Mouse (Mus musculus) A20 (cell line): ENCODE measurements around the gene Urad.

ENCODE experiments used
- DNase-seq: peaks from one replicate; pipeline ENCODE4 v3.0.0-alpha.2; 2011; ENCODE audit warnings: low read depth, low spot score

The Urad gene

GRCm38 (mm10) chr5:147325931-147326330 is 3.7 kb upstream of the Urad start:
- no peak for DNase-seq

GRCm38 (mm10) chr5:147323237-147323917 is 1.1 kb upstream of the Urad start:
- DNase-seq: peak; percentile 81

DNA sequence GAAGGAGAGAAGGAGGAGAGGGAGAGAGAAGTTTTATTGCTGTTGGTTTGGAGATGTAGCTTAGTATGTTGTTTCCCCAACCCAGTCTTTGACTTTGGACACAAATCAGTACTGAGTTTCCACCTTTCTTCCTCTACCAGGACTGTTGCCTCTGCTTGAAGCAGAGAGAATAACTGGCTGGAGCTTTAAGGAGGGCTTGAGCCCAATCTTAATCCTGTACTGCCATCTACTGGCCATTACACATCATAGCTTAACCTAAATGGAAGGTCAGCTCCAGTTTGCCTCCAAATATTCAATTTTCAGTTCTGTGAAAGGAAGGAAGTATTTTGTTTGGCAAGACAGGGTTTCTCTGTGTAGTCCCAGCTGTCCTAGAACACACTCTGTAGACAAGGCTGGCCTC is 2.6 kb downstream of the Urad start:
- DNase-seq: peak; percentile 74

DNA sequence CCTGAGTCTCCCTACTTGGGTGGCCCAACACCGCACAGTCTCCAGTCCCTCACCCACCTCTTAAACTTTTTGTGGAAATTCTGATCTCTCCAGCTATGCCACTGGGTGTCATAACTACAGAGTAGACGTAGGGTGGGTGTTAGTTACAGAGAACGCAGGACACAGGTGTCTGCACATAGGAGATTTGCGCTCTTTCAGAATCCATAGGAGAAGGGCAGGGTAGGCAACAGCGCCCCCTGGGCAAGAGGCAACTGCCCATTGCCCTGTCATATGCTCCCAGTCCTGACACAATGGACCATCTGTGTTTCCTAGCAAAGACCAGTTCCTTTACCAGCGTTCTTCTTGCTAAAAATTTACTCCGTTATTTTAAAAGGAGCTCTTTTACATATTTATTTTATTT is 4.2 kb downstream of the Urad start:
- no peak for DNase-seq

DNA sequence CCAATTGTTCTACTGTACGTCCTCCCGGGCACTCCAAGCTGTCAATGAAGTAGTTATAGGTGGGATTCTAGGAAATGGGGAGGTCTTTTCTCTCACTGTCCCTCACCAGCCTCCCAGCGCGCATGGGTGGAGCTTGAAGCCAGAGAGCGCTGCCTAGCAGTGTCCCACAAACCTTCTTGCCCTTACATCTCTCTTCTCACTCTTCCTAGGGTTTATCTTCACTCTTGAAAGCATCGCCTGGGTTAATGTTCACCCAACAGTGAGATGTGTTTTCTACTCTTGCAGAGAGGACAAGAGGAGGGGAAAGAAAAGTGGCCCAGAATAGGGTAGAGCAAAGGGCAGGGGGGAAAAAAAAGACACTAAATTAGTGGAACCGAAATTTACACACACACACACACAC is 4.9 kb downstream of the Urad start:
- no peak for DNase-seq

DNA sequence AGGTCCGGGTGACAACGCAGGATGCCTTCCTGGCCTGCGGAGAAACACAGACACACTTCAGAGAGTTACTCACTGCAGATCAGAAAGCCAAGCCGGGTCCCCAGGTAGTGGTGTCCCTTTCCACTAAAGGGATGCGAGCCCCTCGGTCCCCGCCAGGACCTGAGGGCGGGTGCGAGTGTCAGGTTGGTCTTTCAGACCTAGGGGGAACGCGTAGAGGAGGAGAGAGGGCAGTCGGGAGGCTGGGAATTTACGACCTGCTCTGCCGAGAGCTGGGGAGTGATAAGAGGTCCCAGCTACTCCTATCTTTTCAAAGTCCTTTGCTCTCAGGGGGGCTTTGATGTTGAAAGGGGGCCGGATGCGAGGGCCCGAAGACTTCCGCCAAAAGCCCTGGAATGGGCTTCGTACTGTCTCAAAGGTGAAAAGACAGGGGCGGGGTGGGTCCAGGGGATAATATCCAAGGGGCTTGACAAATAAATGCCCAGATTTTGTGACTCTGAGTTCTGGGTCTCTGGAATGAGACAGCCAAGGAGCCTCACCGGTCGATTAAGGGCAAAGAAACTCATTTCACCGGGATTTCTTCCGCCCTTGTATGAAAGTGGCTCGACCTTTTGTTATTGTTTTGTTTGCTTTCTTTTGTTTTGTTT is 6.7 kb downstream of the Urad start:
- DNase-seq: no peak

DNA sequence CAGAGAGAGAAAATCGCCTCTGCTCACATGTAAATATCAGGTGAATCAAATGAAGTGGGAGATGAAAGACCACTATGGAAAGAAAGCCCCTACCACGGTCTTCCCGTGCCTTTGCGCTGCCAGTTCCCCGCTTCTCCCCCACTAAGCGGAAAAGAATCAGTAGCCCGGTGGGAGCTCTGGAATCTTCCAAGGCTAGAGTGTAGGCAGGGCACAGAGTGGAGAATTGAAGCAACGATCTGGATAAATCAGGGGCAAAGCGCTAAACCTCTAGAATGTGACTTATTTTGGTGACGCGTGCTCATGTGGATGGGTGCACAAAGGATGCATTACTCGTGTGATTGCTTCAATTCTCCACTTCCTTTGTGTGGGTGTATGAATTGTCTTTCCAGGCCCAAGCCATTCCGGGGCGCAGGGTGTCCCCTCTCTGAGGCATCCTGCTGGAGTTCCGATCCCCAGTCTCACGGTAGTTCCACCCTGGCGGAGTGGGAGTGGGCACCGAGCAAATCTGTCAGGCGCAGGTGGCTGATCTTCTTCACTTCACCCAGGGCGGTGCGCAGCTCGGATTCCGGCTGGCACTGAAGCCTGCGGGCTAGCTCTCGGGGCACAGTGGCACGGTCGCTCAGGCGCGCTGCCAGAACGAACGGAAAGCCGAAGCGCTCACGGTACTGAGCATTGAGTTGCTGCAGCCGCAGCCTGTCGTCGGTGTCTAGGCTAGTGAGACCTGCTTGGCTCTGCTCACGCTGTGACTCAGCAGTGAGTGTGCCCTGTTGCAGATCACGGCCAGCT is 7.4 kb downstream of the Urad start:
- DNase-seq: no peak

DNA sequence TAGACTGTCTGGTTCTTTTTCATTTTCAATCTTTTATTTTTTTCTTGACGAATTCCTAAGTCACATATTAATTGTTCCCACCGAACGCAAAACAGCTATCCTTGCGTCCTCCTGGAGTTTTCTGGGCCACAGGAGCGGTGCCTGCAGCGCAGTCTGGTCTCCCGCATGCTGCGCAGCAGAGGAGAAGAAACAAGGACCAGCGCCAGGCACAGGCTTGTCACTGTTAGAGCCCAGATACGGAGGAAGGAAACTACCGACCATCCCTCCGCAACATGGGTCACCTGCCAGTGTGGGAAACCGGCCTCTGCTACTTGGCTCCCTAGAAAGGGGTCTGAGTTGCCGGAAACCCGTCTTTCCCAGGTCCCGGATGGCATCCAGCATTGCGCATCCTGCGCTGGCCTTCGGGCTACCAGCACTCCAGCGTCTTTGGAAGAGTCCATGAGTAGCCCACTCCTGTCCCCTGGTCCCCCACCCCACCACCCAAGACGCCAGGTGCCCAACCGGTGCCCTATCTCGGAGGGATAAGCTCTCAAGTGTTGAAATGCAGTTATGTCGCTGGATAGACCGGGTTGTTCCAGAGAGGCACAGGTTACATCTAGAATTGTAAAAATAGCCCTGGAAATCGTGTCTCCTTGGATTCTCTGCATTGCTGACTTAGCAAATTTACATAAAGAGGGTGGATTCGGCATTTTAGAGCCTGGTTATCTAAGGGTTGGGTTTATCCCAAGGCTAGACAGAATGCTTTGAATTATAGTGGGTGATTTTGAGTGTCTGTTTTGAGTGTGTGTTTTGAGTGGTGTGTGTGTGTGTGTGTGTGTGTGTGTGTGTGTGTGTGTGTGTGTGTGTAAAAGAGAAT is 9.2 kb downstream of the Urad start:
- DNase-seq: no peak

DNA sequence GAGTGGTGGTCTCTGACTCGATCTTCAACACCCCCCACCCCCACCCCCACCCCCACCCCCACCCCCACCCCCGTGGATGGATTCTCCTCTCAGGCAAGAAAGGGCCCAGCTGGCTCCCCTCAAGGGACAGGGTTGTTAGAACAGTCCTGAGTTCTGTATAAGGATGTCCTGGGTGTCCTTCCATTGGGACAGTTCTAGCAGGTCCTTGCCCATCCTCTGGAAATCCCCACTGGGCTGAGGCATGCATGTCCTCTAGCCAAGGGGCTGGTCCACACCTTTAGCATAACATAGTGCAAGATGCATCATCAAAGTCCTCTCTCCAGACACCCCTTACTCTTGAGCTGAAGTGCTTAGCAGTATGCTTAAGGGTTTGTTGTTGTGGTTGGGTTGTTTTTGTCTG is 12.5 kb downstream of the Urad start:
- no peak for DNase-seq

GRCm38 (mm10) chr5:147308451-147308850 is 13.8 kb downstream of the Urad start:
- no peak for DNase-seq

DNA sequence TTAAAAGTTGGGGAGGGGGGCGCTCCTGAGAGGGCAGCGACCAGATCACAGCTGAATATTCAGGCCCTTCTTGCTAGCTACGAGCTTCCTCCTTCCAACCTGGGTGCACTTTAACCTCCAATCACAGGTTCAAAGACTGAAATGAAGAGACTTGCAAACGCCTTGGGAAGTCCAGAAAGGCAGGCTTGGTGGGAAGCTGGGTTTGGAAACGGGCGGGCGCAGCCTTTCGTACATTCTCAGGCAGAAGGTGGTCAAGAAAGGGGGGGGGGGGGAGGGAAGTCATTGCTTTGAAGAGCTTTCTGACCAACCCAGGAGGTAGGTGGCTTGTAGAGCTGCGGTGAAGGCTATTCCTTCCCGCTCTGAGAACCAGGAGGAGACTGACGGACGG is 14.8 kb downstream of the Urad start:
- DNase-seq: no peak

DNA sequence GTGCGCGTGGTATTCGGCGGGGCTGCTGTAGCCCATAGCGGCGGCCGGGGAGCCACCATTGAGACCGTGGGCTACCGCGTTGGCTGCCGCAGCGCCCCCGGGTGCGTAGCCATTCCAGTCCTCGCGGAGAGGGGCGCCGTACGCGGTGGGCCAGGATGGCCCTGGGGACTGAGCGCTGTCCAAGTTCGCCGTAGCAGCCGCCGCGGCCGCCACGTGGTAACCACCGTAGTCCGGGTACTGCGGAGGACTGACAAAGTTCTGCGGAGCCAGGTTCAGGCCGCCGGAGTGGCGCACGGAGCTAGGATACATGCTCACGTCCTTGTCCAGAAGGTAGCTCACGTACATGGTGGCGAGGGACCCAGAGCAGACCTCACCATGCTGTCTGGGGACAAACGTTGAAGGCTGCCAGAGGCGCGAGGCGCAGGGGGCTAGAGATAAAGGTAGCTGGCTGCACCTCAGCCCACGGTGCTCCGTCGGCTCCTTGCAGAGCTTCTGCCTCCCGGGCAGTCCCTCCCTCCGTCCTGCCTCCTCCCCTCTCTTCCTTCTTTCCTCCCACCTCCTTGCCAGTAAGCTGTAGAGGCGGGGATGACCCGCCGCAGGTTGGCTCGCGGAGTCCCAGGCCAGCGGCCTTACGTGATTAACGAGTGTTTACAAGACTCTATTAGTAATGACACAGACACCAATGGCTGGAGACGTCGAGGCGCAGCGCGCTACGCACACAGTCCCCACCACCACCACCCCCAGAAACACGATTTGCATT is 15.4 kb downstream of the Urad start, which contains the start of gene Cdx2:
Cdx2 (minus strand) TSS at position 633 of the 760 bp plus-strand sequence.
- DNase-seq: no peak

GRCm38 (mm10) chr5:147305856-147306637 is 16.2 kb downstream of the Urad start:
- DNase-seq: no peak

- no peak for DNase-seq
Observed at GRCm38 (mm10) chr5:147305166-147305565, 17.1 kb downstream of the Urad start.

GRCm38 (mm10) chr5:147304276-147305155 is 17.7 kb downstream of the Urad start:
- DNase-seq: no peak

GRCm38 (mm10) chr5:147302746-147303400 is 19.4 kb downstream of the Urad start:
- DNase-seq: no peak

DNA sequence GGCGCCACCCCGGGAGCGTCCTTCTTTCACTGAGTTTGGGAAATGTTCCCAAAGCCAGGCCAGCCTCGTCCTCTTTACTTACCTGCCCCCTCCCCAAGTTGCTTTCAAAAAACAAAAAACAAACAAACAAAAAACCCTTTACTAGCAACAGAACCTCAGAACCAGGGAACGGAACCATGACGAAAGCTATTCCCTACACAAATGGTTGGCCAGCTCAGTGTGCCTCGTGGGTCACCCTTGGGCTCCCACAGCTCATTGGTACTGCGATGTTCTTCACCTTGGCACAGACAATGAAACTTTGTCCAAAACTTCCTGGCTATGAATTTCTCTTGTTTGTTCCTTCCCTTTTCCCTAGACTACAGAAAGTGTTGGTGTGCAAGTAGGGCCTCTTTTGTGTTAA is 20.1 kb downstream of the Urad start:
- no peak for DNase-seq

DNA sequence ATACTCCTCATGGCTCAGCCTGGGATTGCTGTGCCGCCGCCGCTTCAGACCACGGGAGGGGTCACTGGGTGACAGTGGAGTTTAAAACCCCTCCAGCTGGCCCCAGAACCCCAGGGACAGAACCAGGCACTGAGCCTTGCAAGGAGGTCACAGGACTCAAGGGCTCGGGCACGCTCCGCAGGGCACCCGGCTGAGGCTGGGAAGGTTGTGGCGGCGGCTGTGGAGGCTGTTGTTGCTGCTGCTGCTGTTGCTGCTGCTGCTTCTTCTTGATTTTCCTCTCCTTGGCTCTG is 20.5 kb downstream of the Urad start:
- no peak for DNase-seq
